Mouse (Mus musculus) kidney, postnatal 4 days (tissue): Measurements from ENCODE around the gene Cacna2d3.

Experiments
- DNase-seq, 2 experiments: peaks; one replicate each; pipeline ENCODE4 v3.0.0; 2021; ENCODE audit warnings: mixed read lengths in 2 of 2

Gene Cacna2d3

GRCm38 (mm10) chr14:28892530-28892929 lies 829.1 kb downstream of the Cacna2d3 start:
- peak; percentile 8 to 18 for DNase-seq

DNA sequence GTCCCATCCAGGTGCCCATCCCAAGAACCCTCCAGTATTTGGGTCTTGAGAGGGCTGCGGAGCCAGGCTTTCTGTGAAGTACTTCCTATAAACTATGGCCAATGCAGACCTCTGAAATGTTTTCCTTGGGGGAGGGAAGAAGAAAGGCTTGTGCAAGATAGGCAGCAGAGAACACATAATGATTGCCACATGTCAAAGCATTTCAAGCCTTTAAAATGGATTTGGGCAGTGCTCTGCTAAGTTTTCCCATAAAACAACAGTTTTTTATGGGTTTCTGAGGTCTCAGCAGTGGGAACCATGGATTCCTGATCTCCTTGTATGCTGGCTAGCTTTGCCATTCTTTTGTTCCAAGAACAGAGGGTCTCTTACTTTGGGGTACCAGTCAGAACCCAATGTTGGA lies 834.3 kb downstream of the Cacna2d3 start:
- no peak for DNase-seq

DNA sequence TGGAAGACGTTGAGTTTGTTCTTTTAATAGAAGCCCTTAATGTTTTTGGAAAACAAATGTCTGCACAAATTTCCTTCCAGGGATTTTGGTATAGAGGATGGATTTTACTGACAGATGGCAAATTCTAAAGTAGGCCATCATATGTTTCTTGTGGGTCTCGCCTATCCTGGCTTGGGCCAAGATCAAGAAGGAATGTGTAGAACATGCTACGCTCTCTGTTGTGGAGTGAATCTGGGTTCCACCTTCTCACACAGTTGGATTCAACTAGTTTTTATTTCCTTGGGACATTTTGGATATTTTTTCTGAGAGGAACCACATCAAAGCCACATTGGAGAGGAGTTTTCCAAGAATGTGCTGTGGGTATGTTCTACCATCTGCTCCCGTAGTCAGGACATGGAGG lies 835.0 kb downstream of the Cacna2d3 start:
- no peak for DNase-seq

DNA sequence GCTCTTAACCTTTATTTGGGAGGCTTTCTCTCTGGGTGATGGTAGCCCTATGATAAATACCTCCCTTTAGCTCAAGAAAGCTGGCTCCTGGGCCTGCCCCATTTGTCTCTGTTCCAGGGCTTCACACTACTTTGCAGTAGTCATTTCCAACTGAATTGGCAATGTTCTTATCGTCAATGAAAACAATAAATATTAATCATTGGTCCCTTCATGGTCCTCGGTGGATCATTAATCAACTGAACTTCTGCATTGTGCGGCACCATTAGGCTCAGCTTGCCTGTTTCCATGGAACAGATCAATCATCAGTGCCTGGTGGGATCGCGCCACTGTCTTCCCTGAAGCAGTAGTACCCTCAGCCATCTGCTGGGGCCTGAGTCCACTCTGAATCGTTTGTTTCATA lies 850.7 kb downstream of the Cacna2d3 start:
- no peak for DNase-seq

DNA sequence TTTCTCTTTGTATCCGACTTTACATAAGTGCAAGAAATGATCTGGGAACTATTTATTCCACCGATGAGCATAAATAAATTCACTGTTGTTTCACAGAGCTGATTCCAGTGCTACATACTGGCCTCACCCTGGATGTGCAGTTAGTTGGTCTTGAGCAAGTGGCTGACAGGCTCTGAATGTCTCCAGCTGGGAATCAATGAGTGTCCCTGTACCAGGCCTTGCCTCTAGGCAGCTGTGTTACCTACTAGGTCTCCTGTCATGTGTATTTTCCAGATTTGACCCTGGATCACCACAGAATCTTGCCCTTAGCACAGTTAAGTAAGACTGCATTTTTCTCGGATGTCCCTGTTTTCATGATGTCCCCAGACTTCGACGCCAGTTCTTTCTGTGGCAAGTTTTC lies 851.3 kb downstream of the Cacna2d3 start:
- no peak for DNase-seq

DNA sequence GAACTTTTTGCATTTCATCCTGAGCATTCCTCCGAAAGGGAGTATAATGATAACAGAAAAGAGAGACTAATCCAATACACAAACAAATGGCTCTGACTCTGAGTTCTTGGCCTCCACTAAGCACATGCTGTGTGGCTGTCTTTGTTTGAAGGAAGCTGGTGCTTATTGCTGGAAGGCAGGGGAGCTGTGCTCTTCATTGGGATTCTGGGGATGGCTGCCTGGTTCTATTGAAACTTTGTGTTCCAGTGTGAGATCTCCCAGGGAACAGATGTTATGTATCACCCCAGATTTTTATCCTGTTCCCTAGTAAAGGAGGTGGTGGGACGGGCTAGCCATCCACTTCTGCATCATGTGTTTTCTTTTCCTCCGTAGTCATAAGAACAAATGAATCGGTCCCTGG lies 856.7 kb downstream of the Cacna2d3 start:
- DNase-seq: no peak

DNA sequence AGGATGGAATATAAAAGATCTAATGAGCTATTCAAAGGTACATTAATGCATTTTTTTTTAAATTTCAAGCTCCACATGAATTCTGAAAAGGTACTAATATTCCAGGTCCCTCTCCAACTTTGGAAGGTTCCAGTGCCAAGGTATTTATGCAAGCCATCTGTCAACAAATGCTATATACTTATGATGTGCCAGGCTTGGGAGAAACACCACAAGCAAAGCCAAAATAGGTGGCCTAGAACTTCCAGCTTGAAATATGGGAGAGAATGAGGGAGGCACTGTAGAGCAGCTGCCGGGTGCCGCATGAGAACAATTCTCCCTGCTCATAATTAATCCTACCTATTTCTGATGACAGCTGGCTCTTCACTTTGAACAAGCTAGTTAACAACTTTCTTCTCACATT lies 860.5 kb downstream of the Cacna2d3 start:
- DNase-seq: no peak
